Mouse (Mus musculus): ENCODE measurements around the gene Krt42.
"Not testable (repeated sequence)": the region's sequence is repeated elsewhere in the genome, so short reads cannot be mapped to it uniquely, and the experiment has no call there.

The Krt42 gene

GRCm38 (mm10) chr11:100269821-100270332, at the start of gene Krt42:
Krt42 (minus strand) TSS chr11:100269871.
- DNase-seq (ENCODE audit: low spot score in 2 of 2): no peak

GRCm38 (mm10) chr11:100318529-100319451, 49.1 kb upstream of the Krt42 start:
- DNase-seq (ENCODE audit: low spot score in 2 of 2): no peak

GRCm38 (mm10) chr11:100317826-100318380, 48.2 kb upstream of the Krt42 start:
- no peak for DNase-seq (ENCODE audit: low spot score in 2 of 2)

GRCm38 (mm10) chr11:100315439-100315838, 45.8 kb upstream of the Krt42 start:
- no peak for DNase-seq (ENCODE audit: low spot score in 2 of 2)

- DNase-seq (ENCODE audit: low spot score in 2 of 2): no peak
Observed at GRCm38 (mm10) chr11:100313424-100313823, 43.8 kb upstream of the Krt42 start.

GRCm38 (mm10) chr11:100312096-100312679, 42.5 kb upstream of the Krt42 start:
- peak in 1 of 2 experiments; percentile 28 for DNase-seq (ENCODE audit: low spot score in 2 of 2)

- no peak for DNase-seq (ENCODE audit: low spot score in 2 of 2)
Observed at GRCm38 (mm10) chr11:100311656-100312055, 42.0 kb upstream of the Krt42 start.

GRCm38 (mm10) chr11:100308672-100309071, 39.0 kb upstream of the Krt42 start:
- not testable (repeated sequence) for DNase-seq (ENCODE audit: low spot score in 2 of 2)

GRCm38 (mm10) chr11:100307900-100308299, 38.2 kb upstream of the Krt42 start:
- no peak for DNase-seq (ENCODE audit: low spot score in 2 of 2)

- DNase-seq (ENCODE audit: low spot score in 2 of 2): no peak
Observed at GRCm38 (mm10) chr11:100301292-100301691, 31.6 kb upstream of the Krt42 start.

- peak in 1 of 2 experiments; percentile 41 for DNase-seq (ENCODE audit: low spot score in 2 of 2)
Observed at GRCm38 (mm10) chr11:100300293-100300692, 30.6 kb upstream of the Krt42 start.

- DNase-seq (ENCODE audit: low spot score in 2 of 2): peak; percentile 51 to 76
Observed at GRCm38 (mm10) chr11:100298274-100299036, 28.8 kb upstream of the Krt42 start.

- no peak for DNase-seq (ENCODE audit: low spot score in 2 of 2)
Observed at GRCm38 (mm10) chr11:100297801-100298200, 28.1 kb upstream of the Krt42 start.

- DNase-seq (ENCODE audit: low spot score in 2 of 2): peak; percentile 45 to 76
Observed at GRCm38 (mm10) chr11:100295308-100295707, 25.6 kb upstream of the Krt42 start.

- no peak for DNase-seq (ENCODE audit: low spot score in 2 of 2)
Observed at GRCm38 (mm10) chr11:100292884-100293283, 23.2 kb upstream of the Krt42 start.

GRCm38 (mm10) chr11:100290235-100290634, 20.6 kb upstream of the Krt42 start:
- DNase-seq (ENCODE audit: low spot score in 2 of 2): no peak

GRCm38 (mm10) chr11:100288942-100289341, 19.3 kb upstream of the Krt42 start:
- DNase-seq (ENCODE audit: low spot score in 2 of 2): no peak

- DNase-seq (ENCODE audit: low spot score in 2 of 2): no peak
Observed at GRCm38 (mm10) chr11:100287024-100287423, 17.4 kb upstream of the Krt42 start.

- DNase-seq (ENCODE audit: low spot score in 2 of 2): no peak
Observed at GRCm38 (mm10) chr11:100284988-100285387, 15.3 kb upstream of the Krt42 start.

- DNase-seq (ENCODE audit: low spot score in 2 of 2): peak in 1 of 2 experiments; percentile 64
Observed at GRCm38 (mm10) chr11:100282549-100282948, 12.9 kb upstream of the Krt42 start.

Measured in frontal cortex, postnatal 10 days (tissue).